Mouse (Mus musculus) hindbrain, postnatal 0 days (tissue): ENCODE results near the gene Mrpl52. TPM values are rescaled to one million over a fixed set of nuclear protein-coding genes. Genes with fewer than 3 reads are reported as not detected.

Source experiments
- ATAC-seq: fragments of 200-750 bp; cut with Nextera tagmentation; 2 replicates; pipeline ENCODE4 v1.8.0; 2017; ENCODE audit warnings: mild to moderate bottlenecking, moderate TSS enrichment, moderate library complexity
- DNase-seq: peaks from one replicate; pipeline ENCODE4 v3.0.0-alpha.2; 2015; ENCODE audit warnings: low spot score
- H3K27ac ChIP-seq: fragments of 300-500 bp; sonication (generic); 2 replicates; pipeline ENCODE4 v1.5.1; 2014; ENCODE audit warnings: mild to moderate bottlenecking
- H3K27me3 ChIP-seq: fragments of 300-500 bp; sonication (generic); 2 replicates; pipeline ENCODE4 v1.6.1; 2014; ENCODE audit warnings: low read length, mixed read lengths; ENCODE audit not compliant: insufficient read depth
- H3K36me3 ChIP-seq: fragments of 300-500 bp; sonication (generic); 2 replicates; pipeline ENCODE4 v1.6.1; 2014; ENCODE audit warnings: low read length, mixed read lengths; ENCODE audit not compliant: insufficient read depth
- H3K4me1 ChIP-seq: fragments of 300-500 bp; sonication (generic); 2 replicates; pipeline ENCODE4 v1.6.1; 2014; ENCODE audit warnings: antibody characterized with exemption, low read length, mixed read lengths; ENCODE audit not compliant: insufficient read depth
- H3K4me2 ChIP-seq: fragments of 300-500 bp; sonication (generic); 2 replicates; pipeline ENCODE4 v1.6.1; 2014; ENCODE audit warnings: low read depth, mild to moderate bottlenecking, low read length, moderate library complexity, mixed read lengths
- H3K4me3 ChIP-seq: fragments of 300-500 bp; sonication (generic); 2 replicates; pipeline ENCODE4 v1.5.1; 2014; ENCODE audit warnings: low read length
- H3K9ac ChIP-seq: fragments of 300-500 bp; sonication (generic); replicated peaks from 2 replicates; pipeline ENCODE4 v1.6.1; 2014; ENCODE audit warnings: mild to moderate bottlenecking, low read length, moderate library complexity, mixed read lengths
- H3K9me3 ChIP-seq: fragments of 300-500 bp; sonication (generic); 2 replicates; pipeline ENCODE4 v1.6.1; 2016; ENCODE audit warnings: low read length, mixed read lengths
- CTCF ChIP-seq: IDR thresholded peaks from 2 replicates; pipeline ENCODE4 v1.5.1; 2016; ENCODE audit warnings: antibody characterized with exemption, control low read depth, low read depth
- WGBS: fragments of 180-500 bp; shearing (Covaris S2); extraction: QIAGEN DNeasy Blood & Tissue Kit; methylation state at CpG from one replicate; pipeline ENCODE4 v1.1.7; 2014; 5-methylcytosine and 5-hydroxymethylcytosine counted together
- polyA plus RNA-seq: library from polyadenylated mRNA; unstranded; fragments of >200 nt; fragmentation: Nextera tagmentation; extraction: Ambion mirVana; gene quantifications from 2 replicates; pipeline ENCODE4 v1.2.1, GENCODE M21; 2015
- total RNA-seq: library from RNA; depleted of rRNA; stranded (reverse); fragments of >200 nt; gene quantifications from 2 replicates; pipeline ENCODE4 v1.2.3, GENCODE M21; 2014

Gene Mrpl52
- total and polyA plus RNA-seq, 2 experiments from 2014 or later: 113 to 266 TPM

DNA sequence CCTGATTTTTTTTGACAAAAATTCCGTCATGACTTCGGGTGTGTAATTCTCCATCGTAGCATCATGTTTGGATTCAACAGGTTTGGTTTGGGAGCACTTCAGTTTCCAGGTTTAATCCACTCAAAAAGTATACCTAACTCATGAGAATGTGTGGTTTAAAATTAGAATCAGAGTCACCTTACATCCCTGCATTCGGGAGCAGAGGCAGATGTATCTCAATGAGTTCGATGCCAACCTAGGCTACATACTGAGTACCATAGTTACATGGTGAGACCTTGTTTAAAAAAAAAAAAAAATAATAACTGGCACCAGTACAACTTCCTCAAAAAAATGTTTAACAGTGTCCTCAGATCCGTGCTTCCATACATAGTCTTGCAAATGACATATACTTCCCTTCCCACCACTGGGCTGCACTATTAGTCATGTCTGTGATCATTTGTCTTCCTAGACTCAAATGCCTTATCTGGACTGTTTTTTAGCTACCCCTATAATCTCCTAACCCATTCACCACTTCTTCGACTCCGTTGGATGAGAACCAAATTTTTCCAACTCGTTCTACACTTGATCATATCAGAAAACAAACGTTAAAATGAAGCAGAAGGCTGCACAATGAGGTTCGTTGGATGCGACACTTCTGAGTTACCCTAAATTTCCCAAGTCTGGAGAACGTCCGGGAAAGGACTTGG, 563 bp upstream of the Mrpl52 start:
- 0 out of 2 replicates have a peak, but pooled peaks have one; percentile 2 for TF ChIP-seq CTCF
- 0 out of 2 replicates have a peak, but pooled peaks cover 10% of the 10 kb centered on the region for H3K4me1 ChIP-seq
- H3K4me3 ChIP-seq: peak overlapping the region; percentile 77
- peak overlapping the region; percentile 64 for H3K4me2 ChIP-seq
- no peaks in the 10 kb centered on the region for H3K27me3 ChIP-seq
- DNase-seq: no peak
- 31% methylated on average over 14 of the region's 14 CpGs for WGBS
- H3K27ac ChIP-seq: peak overlapping the region; percentile 87
- H3K36me3 ChIP-seq: peaks cover 7% of the 10 kb centered on the region; the same call in 1 of the 2 replicates
- peak overlapping the region; percentile 64 for H3K9ac ChIP-seq
- peak; percentile 50 for ATAC-seq
- no peaks in the 10 kb centered on the region for H3K9me3 ChIP-seq

DNA sequence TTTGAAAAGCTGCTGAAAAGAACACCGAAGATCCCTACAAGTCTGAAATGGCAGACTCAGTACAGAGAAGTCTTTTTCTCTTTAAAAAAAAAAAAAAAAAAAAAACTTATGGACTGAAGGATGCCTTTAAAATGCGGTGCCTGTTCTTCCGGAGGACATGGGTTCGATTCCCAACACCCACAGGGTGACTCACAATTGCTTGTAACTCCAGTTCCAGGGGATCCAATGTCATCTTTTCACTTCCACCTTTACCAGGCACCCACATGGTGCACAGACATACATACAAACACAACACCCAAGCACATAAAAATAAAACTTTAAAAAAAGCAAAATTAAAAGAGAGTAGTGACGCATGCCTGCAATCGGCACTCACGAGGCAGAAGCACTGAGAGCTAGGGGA, 987 bp downstream of the Mrpl52 start:
- Histone ChIP-seq H3K9me3 (no peaks in the 10 kb centered on the region), H3K27me3 (no peaks in the 10 kb centered on the region), H3K4me1 (0 out of 2 replicates have a peak, but pooled peaks cover 10% of the 10 kb centered on the region), H3K27ac (no peak overlapping the region), H3K4me2 (peak overlapping the region; percentile 64), H3K9ac (no peak overlapping the region), H3K4me3 (peak overlapping the region; percentile 77; the same call in 1 of the 2 replicates), H3K36me3 (peaks cover 7% of the 10 kb centered on the region; the same call in 1 of the 2 replicates)
- no peak for ATAC-seq
- TF ChIP-seq CTCF: no peak
- no peak for DNase-seq
- 91% methylated on average over 7 of the region's 7 CpGs for WGBS

DNA sequence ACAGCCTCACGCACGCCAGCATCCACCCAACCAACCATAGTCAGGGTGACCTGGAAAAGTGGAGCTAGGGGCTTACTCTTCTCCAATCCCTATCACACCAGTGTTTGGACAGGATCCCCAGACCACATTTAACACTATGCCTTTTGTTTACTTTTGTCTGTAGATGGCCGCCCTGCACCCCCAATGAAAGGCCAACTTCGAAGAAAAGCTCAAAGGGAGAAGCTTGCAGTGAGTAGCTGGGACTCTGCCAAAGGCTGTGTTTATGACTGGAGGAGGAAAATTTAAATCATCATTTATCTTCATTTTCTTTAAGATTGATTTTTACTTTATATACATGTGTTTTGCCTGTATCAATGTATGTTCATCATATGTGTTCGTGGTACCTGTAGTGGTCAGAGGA, 1.7 kb downstream of the Mrpl52 start:
- TF ChIP-seq CTCF: no peak
- no peaks in the 10 kb centered on the region for H3K27me3 ChIP-seq
- no peaks in the 10 kb centered on the region for H3K9me3 ChIP-seq
- ATAC-seq: no peak
- H3K4me2 ChIP-seq: no peak overlapping the region
- 0 out of 2 replicates have a peak, but pooled peaks cover 10% of the 10 kb centered on the region for H3K4me1 ChIP-seq
- H3K36me3 ChIP-seq: peaks cover 7% of the 10 kb centered on the region; the same call in 1 of the 2 replicates
- H3K4me3 ChIP-seq: no peak overlapping the region
- WGBS: 91% methylated on average over 5 of the region's 5 CpGs
- no peak overlapping the region for H3K27ac ChIP-seq
- H3K9ac ChIP-seq: no peak overlapping the region
- DNase-seq: no peak

DNA sequence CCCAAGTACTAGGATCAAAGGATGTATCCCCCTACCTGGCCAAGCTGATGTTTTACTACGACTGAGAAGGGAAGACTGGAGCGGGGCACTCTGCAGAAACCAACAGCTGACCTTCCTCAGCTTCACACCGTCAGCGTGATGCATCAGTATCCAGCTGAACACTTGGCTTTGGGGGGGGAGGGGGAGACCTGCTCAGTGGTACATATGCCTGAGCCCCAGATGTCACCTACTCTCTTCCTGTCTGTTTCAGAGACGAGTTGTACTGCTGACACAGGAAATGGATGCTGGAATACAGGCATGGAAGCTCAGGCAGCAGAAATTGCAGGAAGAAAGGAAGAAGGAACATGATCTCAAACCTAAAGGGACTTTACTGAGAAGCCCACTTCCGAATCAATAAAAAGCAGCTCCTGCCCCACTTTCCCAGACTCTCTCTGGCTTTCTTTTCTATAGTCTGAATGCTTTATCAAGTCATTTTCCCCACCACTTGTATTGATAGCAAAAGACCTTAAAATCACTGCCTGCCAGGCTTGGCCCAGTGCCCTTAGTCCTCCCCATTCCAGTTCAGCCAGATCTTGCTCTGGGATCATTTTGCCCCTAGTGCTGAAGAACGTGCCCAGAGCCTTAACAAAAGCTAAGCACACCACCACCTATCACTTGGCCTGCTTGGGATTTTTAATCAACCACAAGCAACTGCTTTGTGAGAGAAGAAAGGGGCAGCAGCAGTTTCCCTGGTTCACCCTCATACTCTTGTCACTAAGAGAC, 2.8 kb downstream of the Mrpl52 start:
- Histone ChIP-seq H3K4me2 (no peak overlapping the region), H3K4me1 (0 out of 2 replicates have a peak, but pooled peaks cover 10% of the 10 kb centered on the region), H3K9me3 (no peaks in the 10 kb centered on the region), H3K4me3 (no peak overlapping the region), H3K27me3 (no peaks in the 10 kb centered on the region), H3K36me3 (peaks cover 7% of the 10 kb centered on the region; the same call in 1 of the 2 replicates), H3K27ac (no peak overlapping the region), H3K9ac (no peak overlapping the region)
- DNase-seq (no peak), ATAC-seq (no peak)
- TF ChIP-seq CTCF: no peak
- 53% methylated on average over 7 of the region's 7 CpGs for WGBS

DNA sequence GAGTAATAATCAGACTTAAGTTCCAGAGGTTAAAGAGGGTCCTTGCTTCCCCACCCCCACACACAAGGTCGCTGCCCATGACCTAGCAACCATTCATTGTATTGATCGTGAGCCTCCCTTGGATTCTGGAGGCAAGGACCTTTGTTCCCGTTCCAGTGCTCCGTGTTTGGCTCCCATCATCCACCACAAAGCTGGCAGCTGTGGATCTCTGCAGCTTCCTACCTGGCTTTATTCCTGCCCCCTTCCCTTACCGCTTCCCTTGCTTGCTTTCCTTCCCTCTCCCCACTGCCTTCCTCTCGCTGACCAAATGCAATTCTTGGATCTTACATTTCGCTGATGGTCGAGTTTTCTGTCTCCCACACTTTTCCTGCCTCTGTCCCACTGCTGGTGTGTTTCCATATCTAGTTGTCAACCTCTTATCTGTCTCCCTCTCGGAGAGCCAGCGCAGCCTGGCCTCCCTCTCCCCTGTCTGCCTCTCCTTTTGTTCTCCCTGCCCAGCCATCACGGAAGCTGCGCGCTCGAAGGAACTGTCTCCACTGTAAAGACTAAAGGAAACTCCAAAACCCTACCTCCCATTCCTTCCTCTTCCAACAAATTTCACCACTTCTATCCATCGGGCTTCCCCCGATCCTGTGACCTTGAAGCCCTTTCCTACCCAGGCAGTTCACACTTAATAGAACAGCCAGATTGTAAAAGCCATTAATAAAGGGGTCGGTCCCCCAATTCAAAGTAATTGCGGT, 3.9 kb downstream of the Mrpl52 start:
- Histone ChIP-seq H3K4me3 (peak overlapping the region; percentile 60), H3K27ac (peak overlapping the region; percentile 92), H3K9ac (peak overlapping the region; percentile 79; the same call in 1 of the 2 replicates), H3K27me3 (no peaks in the 10 kb centered on the region), H3K4me1 (0 out of 2 replicates have a peak, but pooled peaks cover 10% of the 10 kb centered on the region), H3K9me3 (no peaks in the 10 kb centered on the region), H3K4me2 (peak overlapping the region; percentile 72), H3K36me3 (peaks cover 7% of the 10 kb centered on the region; the same call in 1 of the 2 replicates)
- TF ChIP-seq CTCF: no peak
- DNase-seq (no peak), ATAC-seq (no peak)
- 14% methylated on average over 18 of the region's 18 CpGs for WGBS
